Mouse (Mus musculus) spleen, adult 12 weeks (tissue): ENCODE results near the gene Spc24.

Experiments
- DNase-seq: peaks from one replicate; pipeline ENCODE4 v3.0.0; 2022; ENCODE audit warnings: low spot score

The Spc24 gene

DNA sequence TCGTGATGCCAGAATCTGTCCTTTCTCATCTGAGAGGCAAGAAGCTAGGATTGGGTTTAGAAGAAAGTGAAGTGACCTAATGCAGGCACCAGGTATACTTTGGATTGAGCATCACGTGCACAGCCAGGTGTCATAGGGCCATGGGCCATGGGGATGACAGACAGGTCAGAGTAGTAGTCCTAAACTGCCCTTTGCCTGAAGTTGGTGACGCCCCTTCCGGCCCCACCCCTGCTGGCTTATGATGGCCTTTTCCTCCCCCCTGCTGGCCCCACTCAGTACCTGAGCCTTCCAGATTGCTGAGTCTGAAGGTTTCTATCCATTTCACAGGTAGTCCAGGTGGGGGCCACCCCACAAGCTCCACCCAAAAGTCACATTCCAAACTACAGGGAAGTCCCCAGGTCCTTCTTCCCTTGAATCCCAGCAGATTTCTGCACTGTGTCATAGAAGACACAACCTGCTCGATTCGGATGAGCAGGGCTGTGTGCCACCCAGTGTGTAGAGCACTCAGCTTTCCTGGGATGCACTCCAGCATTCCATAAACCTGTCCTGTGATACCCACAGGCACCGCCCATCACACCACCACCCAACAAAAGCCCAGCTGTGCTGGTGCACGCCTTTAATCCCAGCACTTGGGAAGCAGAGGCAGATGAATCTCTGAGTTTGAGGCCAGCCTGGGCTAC, 53.4 kb downstream of the Spc24 start:
- DNase-seq: no peak

GRCm38 (mm10) chr9:21706085-21706484, 54.0 kb downstream of the Spc24 start:
- no peak for DNase-seq
